Mouse (Mus musculus): ENCODE results near the gene Celsr2.
A peak's percentile ranks its signal among the peaks of the same experiment; 100 is the strongest.

Celsr2 gene

GRCm38 (mm10) chr3:108414857-108415830 lies at the start of gene Celsr2:
TSS of gene Celsr2 (minus strand) at chr3:108415552.
- DNase-seq (ENCODE audit: low read depth in 2 of 2, low spot score in 2 of 2): peak; percentile 12 to 17

GRCm38 (mm10) chr3:108458866-108459265 lies 43.5 kb upstream of the Celsr2 start:
- peak; percentile 44 to 57 for DNase-seq (ENCODE audit: low read depth in 2 of 2, low spot score in 2 of 2)

- no peak for DNase-seq (ENCODE audit: low read depth in 2 of 2, low spot score in 2 of 2)
Measured at GRCm38 (mm10) chr3:108458380-108458779, 43.0 kb upstream of the Celsr2 start.

GRCm38 (mm10) chr3:108454172-108454571 lies 38.8 kb upstream of the Celsr2 start:
- no peak for DNase-seq (ENCODE audit: low read depth in 2 of 2, low spot score in 2 of 2)

- no peak for DNase-seq (ENCODE audit: low read depth in 2 of 2, low spot score in 2 of 2)
Measured at GRCm38 (mm10) chr3:108451969-108452368, 36.6 kb upstream of the Celsr2 start.

GRCm38 (mm10) chr3:108445366-108445705 lies 30.0 kb upstream of the Celsr2 start:
- no peak for DNase-seq (ENCODE audit: low read depth in 2 of 2, low spot score in 2 of 2)

- DNase-seq (ENCODE audit: low read depth in 2 of 2, low spot score in 2 of 2): peak; percentile 72 to 77
Measured at GRCm38 (mm10) chr3:108444698-108445365, 29.5 kb upstream of the Celsr2 start, which contains the start of gene Sars. TSS of gene Sars (minus strand) at chr3:108445209.

- DNase-seq (ENCODE audit: low read depth in 2 of 2, low spot score in 2 of 2): peak; percentile 25 to 38
Measured at GRCm38 (mm10) chr3:108444029-108444428, 28.7 kb upstream of the Celsr2 start.

- no peak for DNase-seq (ENCODE audit: low read depth in 2 of 2, low spot score in 2 of 2)
Measured at GRCm38 (mm10) chr3:108436380-108436714, 21.0 kb upstream of the Celsr2 start.

GRCm38 (mm10) chr3:108435701-108436379 lies 20.5 kb upstream of the Celsr2 start:
- no peak for DNase-seq (ENCODE audit: low read depth in 2 of 2, low spot score in 2 of 2)

GRCm38 (mm10) chr3:108433881-108434495 lies 18.6 kb upstream of the Celsr2 start:
- DNase-seq (ENCODE audit: low read depth in 2 of 2, low spot score in 2 of 2): no peak

- no peak for DNase-seq (ENCODE audit: low read depth in 2 of 2, low spot score in 2 of 2)
Measured at GRCm38 (mm10) chr3:108433188-108433880, 18.0 kb upstream of the Celsr2 start.

GRCm38 (mm10) chr3:108432542-108433187 lies 17.3 kb upstream of the Celsr2 start:
- no peak for DNase-seq (ENCODE audit: low read depth in 2 of 2, low spot score in 2 of 2)

- no peak for DNase-seq (ENCODE audit: low read depth in 2 of 2, low spot score in 2 of 2)
Measured at GRCm38 (mm10) chr3:108425624-108426018, 10.3 kb upstream of the Celsr2 start.

GRCm38 (mm10) chr3:108424944-108425623 lies 9.7 kb upstream of the Celsr2 start:
- DNase-seq (ENCODE audit: low read depth in 2 of 2, low spot score in 2 of 2): no peak

GRCm38 (mm10) chr3:108423844-108424801 lies 8.8 kb upstream of the Celsr2 start:
- DNase-seq (ENCODE audit: low read depth in 2 of 2, low spot score in 2 of 2): peak; percentile 12 to 22

- no peak for DNase-seq (ENCODE audit: low read depth in 2 of 2, low spot score in 2 of 2)
Measured at GRCm38 (mm10) chr3:108423006-108423405, 7.7 kb upstream of the Celsr2 start.

- peak; percentile 47 to 60 for DNase-seq (ENCODE audit: low read depth in 2 of 2, low spot score in 2 of 2)
Measured at GRCm38 (mm10) chr3:108415831-108416223, 475 bp upstream of the Celsr2 start.
